Mouse (Mus musculus): Measurements from ENCODE around the gene Slc1a1.

Slc1a1 gene

DNA sequence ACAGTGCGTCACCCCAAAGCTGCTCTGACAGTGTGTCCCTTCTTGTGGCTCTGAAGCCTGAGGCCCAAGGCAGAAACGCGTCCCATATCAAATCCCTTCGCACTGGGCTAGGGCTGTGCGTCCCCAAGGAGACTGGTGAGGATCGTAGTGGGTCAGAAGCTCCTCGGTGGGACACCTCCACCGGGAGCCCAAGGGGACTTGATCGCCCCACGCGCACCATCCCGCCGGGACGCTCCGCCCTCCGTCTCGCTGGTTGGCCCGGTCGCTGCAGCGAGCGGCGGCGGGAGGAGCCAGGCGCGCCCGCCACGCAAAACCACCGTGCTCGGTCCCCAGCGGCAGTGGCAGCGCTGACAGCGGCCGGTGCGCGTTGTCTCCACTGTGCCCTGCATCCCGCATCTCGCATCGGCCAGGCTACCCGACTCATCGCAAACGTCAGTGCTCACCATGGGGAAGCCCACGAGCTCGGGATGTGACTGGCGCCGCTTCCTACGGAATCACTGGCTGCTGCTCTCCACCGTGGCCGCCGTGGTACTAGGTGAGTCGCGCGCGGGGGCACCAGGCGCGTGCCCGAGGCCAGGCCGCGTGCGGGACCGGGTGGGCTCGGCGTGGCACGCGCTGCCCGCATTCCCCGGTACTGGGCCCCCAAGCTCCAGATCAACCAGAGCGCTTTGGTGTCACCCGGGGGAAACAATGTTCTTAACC lies at the start of gene Slc1a1:
Slc1a1 (plus strand) TSS at position 252 of the 702 bp plus-strand sequence.
- DNase-seq (ENCODE audit: low spot score), result peak; percentile 76

DNA sequence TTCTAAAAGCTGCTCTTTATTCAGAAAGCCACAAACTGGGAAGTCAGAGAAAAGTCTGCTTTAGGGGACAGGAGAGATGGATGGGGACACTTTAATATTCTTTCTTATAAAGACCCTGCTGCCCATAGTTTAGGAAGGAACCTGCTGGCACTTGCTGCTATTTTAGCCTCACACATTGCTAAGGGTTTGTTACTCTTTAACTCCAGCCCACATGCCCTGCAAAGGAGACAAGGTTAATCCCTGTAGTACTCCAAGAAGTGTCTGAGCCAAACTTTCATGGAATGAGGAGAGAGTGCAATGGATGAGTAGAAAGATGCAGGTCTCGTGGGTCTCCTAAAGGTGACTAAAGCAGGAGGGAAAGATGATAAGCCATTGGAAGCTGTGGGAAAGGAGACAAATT lies 44.7 kb upstream of the Slc1a1 start:
- no peak for DNase-seq (ENCODE audit: low spot score)

DNA sequence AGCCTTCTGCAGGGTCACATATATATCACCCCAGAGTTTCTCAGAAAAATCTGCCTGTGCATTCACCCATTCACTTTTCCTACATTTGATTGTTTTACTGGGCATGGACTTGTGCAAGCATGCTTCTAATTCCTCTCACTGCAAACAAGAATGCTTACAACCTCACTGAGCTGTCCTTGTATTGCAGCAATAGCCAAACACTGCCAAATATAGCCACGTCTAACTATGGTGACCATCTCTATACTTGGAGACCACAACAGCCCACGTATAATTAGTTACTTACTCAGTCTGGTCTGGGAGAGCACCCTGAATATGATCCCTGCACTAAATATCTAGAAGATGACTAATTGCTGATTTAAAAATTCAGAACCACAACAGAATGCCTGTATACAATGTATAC lies 41.5 kb upstream of the Slc1a1 start:
- DNase-seq (ENCODE audit: low spot score), result no peak

- DNase-seq (ENCODE audit: low spot score), result no peak
Observed at GRCm38 (mm10) chr19:28796146-28796848, 38.6 kb upstream of the Slc1a1 start.

DNA sequence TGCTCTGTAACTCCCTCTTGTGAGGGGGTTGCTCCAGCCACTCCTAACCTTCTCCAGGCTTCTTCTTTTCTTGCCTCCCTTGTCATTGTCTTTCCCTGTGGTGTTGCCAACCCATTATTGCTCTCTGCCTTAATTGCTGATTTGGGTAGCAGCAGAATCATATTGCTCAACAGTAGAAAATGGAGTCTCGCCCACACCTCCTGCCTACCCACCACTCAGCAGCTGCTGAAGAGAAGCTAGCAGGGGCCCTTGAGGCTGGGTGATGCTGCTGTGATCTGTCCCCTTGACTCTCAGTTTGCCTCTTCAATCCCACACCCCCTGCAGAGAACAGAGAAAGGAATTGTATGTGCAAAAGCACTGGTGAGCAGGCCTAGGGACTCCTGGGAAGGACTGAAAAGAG lies 37.9 kb upstream of the Slc1a1 start:
- peak; percentile 31 for DNase-seq (ENCODE audit: low spot score)

GRCm38 (mm10) chr19:28797611-28798010 lies 37.2 kb upstream of the Slc1a1 start:
- DNase-seq (ENCODE audit: low spot score), result no peak

GRCm38 (mm10) chr19:28800448-28800847 lies 34.4 kb upstream of the Slc1a1 start:
- DNase-seq (ENCODE audit: low spot score), result no peak

DNA sequence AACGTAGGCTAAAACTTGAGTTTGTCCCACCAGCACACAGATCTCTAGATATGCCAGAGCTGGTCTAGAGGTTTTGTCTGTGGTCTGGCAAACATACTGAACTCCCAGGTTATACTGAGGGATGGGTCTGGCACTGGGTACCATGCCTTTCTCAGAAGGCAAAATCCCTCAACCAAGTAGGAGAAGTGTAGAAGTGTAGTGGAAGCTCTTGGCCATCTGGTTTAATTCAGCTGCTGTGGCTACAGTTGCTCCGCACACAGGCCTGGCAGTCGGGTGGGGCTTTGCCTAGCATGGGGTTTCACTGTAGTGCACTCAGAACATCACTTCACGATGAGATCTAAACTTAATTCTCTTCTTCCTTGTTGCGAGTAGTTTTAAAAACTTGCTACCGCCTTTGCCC lies 28.6 kb upstream of the Slc1a1 start:
- DNase-seq (ENCODE audit: low spot score), result no peak

- no peak for DNase-seq (ENCODE audit: low spot score)
Observed at GRCm38 (mm10) chr19:28806821-28807496, 27.9 kb upstream of the Slc1a1 start.

GRCm38 (mm10) chr19:28807497-28807871 lies 27.4 kb upstream of the Slc1a1 start:
- no peak for DNase-seq (ENCODE audit: low spot score)

DNA sequence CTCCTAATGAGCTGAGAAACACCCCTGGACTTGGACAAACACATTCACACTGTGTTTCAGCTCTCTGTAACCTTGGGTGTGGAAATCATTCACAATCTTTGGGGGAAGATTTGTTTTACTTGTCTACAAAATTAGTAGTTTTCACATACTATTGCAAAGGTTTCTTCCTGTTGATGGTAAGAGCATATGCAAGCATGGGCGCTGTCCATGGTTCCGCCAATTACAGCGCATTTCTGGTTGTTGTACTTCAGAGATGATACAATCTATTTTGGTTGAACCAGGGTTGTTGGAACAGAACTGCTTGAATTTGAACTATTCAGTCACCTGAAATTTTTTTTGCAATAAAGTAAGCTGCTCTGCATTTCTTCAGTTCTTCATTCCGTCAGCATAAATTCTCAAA lies 16.6 kb upstream of the Slc1a1 start:
- no peak for DNase-seq (ENCODE audit: low spot score)

DNA sequence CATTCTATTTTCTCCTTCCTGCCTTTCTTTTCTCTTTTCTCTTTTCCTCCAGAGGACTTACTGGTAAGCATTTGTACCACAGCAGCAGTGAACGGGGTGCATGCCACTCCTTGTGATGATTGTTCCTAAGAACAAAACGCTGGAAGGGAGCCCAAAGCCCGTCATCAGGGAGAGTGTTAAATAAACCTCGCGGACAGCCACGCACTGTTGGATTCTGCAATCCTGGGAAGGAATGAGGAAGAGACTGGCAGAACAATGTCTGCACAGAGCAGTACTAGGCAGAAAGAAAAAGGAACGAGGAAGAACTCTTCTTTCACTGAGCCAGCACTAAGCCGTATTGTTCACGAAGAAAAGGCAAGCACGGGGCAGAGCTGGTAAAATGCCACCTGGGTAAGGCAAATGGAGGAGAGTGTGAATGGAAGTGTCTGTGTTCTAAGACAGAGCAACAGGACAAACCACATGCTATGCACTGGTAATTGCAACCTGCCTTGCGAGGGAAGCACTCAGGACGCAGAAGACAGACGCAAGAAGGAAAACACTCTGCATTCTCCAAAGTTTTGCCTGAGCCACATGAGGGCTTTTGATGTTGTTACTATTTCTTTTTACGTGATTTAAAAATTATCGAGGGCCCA lies 7.0 kb upstream of the Slc1a1 start:
- DNase-seq (ENCODE audit: low spot score), result no peak

- no peak for DNase-seq (ENCODE audit: low spot score)
Observed at GRCm38 (mm10) chr19:28831324-28831723, 3.5 kb upstream of the Slc1a1 start.

DNA sequence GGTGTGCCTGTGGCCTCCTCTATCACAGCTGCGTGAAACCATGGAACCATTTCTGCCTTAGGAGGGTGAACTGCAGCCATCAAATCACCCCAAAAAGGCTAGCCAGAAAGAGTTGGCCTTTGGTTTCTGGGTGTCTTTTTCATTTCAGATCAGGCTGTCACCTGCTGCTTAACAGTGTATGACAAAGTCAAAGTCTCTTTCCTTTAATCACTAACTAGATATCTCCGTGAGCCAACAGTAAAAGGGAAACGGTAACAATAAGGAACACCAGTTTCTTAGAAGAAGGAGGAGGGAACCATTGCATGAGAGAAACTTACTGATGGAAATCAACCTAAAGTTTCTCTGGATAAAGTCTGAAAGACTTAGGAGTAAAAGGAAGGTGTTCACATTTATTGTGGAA lies 2.2 kb upstream of the Slc1a1 start:
- DNase-seq (ENCODE audit: low spot score), result no peak

- peak; percentile 28 for DNase-seq (ENCODE audit: low spot score)
Observed at GRCm38 (mm10) chr19:28834388-28834787, 461 bp upstream of the Slc1a1 start.

- no peak for DNase-seq (ENCODE audit: low spot score)
Observed at GRCm38 (mm10) chr19:28835500-28835864, 633 bp downstream of the Slc1a1 start.

GRCm38 (mm10) chr19:28836116-28836515 lies 1.3 kb downstream of the Slc1a1 start:
- no peak for DNase-seq (ENCODE audit: low spot score)

DNA sequence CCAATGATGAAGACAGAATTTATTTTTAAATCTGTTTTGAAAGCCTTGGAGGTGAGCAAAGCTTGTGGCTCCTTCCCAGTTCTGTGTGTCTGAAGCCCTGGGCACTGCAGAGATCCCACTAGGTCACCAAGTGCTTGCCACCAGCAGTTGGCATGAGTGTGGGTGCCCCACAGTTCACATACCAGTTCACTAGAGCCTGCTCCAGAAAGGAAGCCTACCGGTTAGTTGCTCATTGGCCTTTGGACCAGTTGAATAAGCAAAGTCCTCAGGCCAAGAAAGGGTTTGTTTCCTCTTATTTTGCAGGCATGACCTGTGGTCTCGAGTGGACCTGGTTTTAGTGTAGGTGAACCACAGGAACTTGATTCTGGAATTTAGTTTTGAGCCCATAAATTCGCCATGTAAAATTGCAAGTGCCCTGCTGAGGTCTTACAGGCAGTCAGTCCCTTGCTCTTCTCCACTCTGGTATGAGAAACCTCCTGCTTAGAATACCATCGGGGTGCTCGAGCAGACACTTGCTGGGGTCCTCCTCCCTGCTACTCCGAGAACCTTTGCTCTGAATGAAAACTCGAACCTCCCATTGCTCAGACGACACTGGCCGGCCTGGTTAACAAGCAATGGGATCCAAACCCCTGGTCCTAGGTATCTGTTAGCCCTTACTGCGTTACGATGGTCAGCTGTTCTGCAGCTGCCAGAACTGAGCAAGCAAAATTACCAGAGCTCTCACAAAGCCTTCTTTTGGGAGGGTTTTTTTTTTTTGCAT lies 2.0 kb downstream of the Slc1a1 start:
- no peak for DNase-seq (ENCODE audit: low spot score)

GRCm38 (mm10) chr19:28838796-28839195 lies 3.9 kb downstream of the Slc1a1 start:
- DNase-seq (ENCODE audit: low spot score), result no peak

- DNase-seq (ENCODE audit: low spot score), result no peak
Observed at GRCm38 (mm10) chr19:28844946-28845710, 10.3 kb downstream of the Slc1a1 start.

- no peak for DNase-seq (ENCODE audit: low spot score)
Observed at GRCm38 (mm10) chr19:28850510-28850909, 15.7 kb downstream of the Slc1a1 start.

All from layer of hippocampus, adult 11-12 months (tissue).